ENCODE assay signal across 26 mouse cellular contexts in genomic region chr14:103962303-103962881, GRCm38 (mm10).
DNase-seq lines count a peak whose midpoint lies in the region; ATAC-seq and TF ChIP-seq lines count a peak whose summit lies in the region.
"Had no signal": no experiment of that assay in that cellular context is flagged by ENCODE, and none has a peak within 500 bp of the region (broad histone marks: within the 10 kb centered on the region; RNA-seq: fewer than 3 reads in every experiment).

No protein-coding gene starts in this region.

- H3K27me3 ChIP-seq in heart, embryonic 13.5 days (replicated peaks): no peaks in the 10 kb centered on the region
- H3K27me3 ChIP-seq in lung, postnatal 0 days (replicated peaks; ENCODE audit: insufficient read depth, low read length): no peaks in the 10 kb centered on the region
- no peaks in the 10 kb centered on the region for H3K27me3 ChIP-seq in kidney, embryonic 15.5 days
- H3K27me3 ChIP-seq: forebrain, embryonic 13.5 days; heart, embryonic 15.5 days had no signal

- peak; percentile 16; the same call in 1 of the 2 replicates for TF ChIP-seq EP300 in lung, postnatal 0 days (IDR thresholded peaks at IDR 0.05)

- H3K4me1 ChIP-seq in heart, embryonic 13.5 days: no peaks in the 10 kb centered on the region
- no peaks in the 10 kb centered on the region for H3K4me1 ChIP-seq in lung, postnatal 0 days (ENCODE audit: insufficient read depth, low read depth, low read length)
- no peaks in the 10 kb centered on the region for H3K4me1 ChIP-seq in kidney, embryonic 15.5 days
- H3K4me1 ChIP-seq: forebrain, embryonic 13.5 days; heart, embryonic 15.5 days had no signal

- TF ChIP-seq CTCF in lung, postnatal 0 days (IDR thresholded peaks at IDR 0.05): no peak

- WGBS in heart, embryonic 13.5 days: 62% methylated on average over 11 of the region's 11 CpGs
- 47% methylated on average over 11 of the region's 11 CpGs for whole genome bisulfite sequencing in lung, postnatal 0 days
- 85% methylated on average over 11 of the region's 11 CpGs for WGBS in kidney, embryonic 15.5 days

- no peak overlapping the region for H3K4me2 ChIP-seq in heart, embryonic 13.5 days
- H3K4me2 ChIP-seq in lung, postnatal 0 days (replicated peaks; ENCODE audit: low read depth, low read length): no peak overlapping the region
- no peak overlapping the region for H3K4me2 ChIP-seq in kidney, embryonic 15.5 days
- H3K4me2 ChIP-seq: forebrain, embryonic 13.5 days; heart, embryonic 15.5 days; hindbrain, embryonic 14.5 days had no signal

- 0 out of 2 replicates have a peak overlapping the region, but pooled peaks have one; percentile 54 for H3K27ac ChIP-seq in heart, embryonic 13.5 days (replicated peaks)
- no peak overlapping the region for H3K27ac ChIP-seq in lung, postnatal 0 days (ENCODE audit: low read length)
- H3K27ac ChIP-seq in kidney, embryonic 15.5 days: no peak overlapping the region
- H3K27ac ChIP-seq: forebrain, embryonic 10.5 days; forebrain, embryonic 13.5 days; heart, embryonic 15.5 days; hindbrain, embryonic 14.5 days; hindbrain, postnatal 0 days had no signal

- no peak for ATAC-seq in heart, embryonic 13.5 days (ENCODE audit: extremely low read depth, insufficient number of reproducible peaks, low FRiP score, low TSS enrichment)
- ATAC-seq in lung, postnatal 0 days: no peak
- peak; percentile 91 for ATAC-seq in granulocyte monocyte progenitor cell, adult 5-6 weeks (replicated peaks; ENCODE audit: poor library complexity, severe bottlenecking)
- no peak for ATAC-seq in kidney, embryonic 15.5 days (replicated peaks; ENCODE audit: low FRiP score)
- ATAC-seq: activated CD4-positive, CD25-positive, alpha-beta regulatory T cell, adult 4 months; forebrain, embryonic 13.5 days; forebrain, embryonic 16.5 days; hindbrain, postnatal 0 days; inflammation-experienced regulatory T-cells, adult 6 months; intestine, embryonic 16.5 days had no signal

- no peaks in the 10 kb centered on the region for H3K9me3 ChIP-seq in heart, embryonic 13.5 days
- H3K9me3 ChIP-seq in lung, postnatal 0 days (ENCODE audit: low read length): no peaks in the 10 kb centered on the region
- no peaks in the 10 kb centered on the region for H3K9me3 ChIP-seq in kidney, embryonic 15.5 days (replicated peaks)
- H3K9me3 ChIP-seq: forebrain, embryonic 10.5 days; forebrain, embryonic 13.5 days; heart, embryonic 15.5 days had no signal

- intact Hi-C loops in heart, postnatal 25 days (cut with DNase I): no loop called here

- no peak for DNase-seq in heart, postnatal 25 days (ENCODE audit: low spot score)
- no peak for DNase-seq in lung, postnatal 0 days (ENCODE audit: low spot score)
- DNase-seq in lung, postnatal 10 days: no peak
- no peak for DNase-seq in kidney, postnatal 10 days
- DNase-seq: adrenal gland, adult 8-10 months; adrenal gland, postnatal 25 days; cerebellum, adult 11-12 months; cerebellum, adult 8-10 months; cerebellum, postnatal 10 days; cerebellum, postnatal 36 days; gastrocnemius, postnatal 10 days; gastrocnemius, postnatal 36 days; heart, adult 18-20 months; heart, postnatal 36 days had no signal

- no peaks in the 10 kb centered on the region for H3K36me3 ChIP-seq in heart, embryonic 13.5 days
- H3K36me3 ChIP-seq in lung, postnatal 0 days (ENCODE audit: insufficient read depth, low read length): no peaks in the 10 kb centered on the region
- no peaks in the 10 kb centered on the region for H3K36me3 ChIP-seq in kidney, embryonic 15.5 days
- H3K36me3 ChIP-seq: forebrain, embryonic 10.5 days; heart, embryonic 15.5 days had no signal

- no peak overlapping the region for H3K9ac ChIP-seq in heart, embryonic 13.5 days
- no peak overlapping the region for H3K9ac ChIP-seq in lung, postnatal 0 days (replicated peaks; ENCODE audit: low read depth)
- H3K9ac ChIP-seq in kidney, embryonic 15.5 days: no peak overlapping the region
- H3K9ac ChIP-seq: forebrain, embryonic 13.5 days; heart, embryonic 15.5 days; hindbrain, embryonic 14.5 days had no signal

- H3K4me3 ChIP-seq in heart, embryonic 13.5 days: no peak overlapping the region
- no peak overlapping the region for H3K4me3 ChIP-seq in lung, postnatal 0 days (ENCODE audit: low read depth, low read length)
- no peak overlapping the region for H3K4me3 ChIP-seq in kidney, embryonic 15.5 days (replicated peaks)
- H3K4me3 ChIP-seq: forebrain, embryonic 10.5 days; forebrain, embryonic 13.5 days; heart, embryonic 15.5 days had no signal
